Mouse (Mus musculus): ENCODE measurements around the gene Pcnt. TPM values are rescaled to one million over a fixed set of nuclear protein-coding genes. Genes with fewer than 3 reads are reported as not detected.

Pcnt gene
- polyA plus RNA-seq, 1 experiment from 2014 or later, result 11.5 TPM

DNA sequence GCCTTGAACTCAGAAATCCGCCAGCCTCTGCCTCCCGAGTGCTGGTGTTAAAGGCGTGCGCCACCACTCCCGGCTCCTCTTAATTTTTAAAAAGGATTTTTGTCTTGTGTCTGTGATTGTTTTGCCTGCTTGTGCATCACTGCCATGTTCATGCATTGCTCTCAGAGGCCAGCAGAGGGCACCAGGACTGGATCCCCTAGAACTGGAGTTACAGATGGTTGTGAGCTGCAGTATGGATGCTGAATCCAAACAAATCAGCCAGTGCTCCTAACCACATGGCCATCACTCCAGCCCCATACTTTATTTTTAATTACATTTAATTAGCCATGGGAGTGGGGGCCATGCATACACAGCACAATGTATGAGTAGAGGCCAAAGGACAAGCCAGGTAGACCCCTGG is 12.7 kb upstream of the Pcnt start:
- H3K9ac ChIP-seq, result no peak overlapping the region
- H3K36me3 ChIP-seq, result no peaks in the 10 kb centered on the region
- H3K4me3 ChIP-seq, result no peak overlapping the region
- no peak overlapping the region for H3K4me2 ChIP-seq (replicated peaks)
- 57% methylated on average over 5 of the region's 5 CpGs for WGBS
- no peak for ATAC-seq (ENCODE audit: low FRiP score, low read depth)
- H3K9me3 ChIP-seq, result 0 out of 2 replicates have a peak, but pooled peaks cover 5% of the 10 kb centered on the region
- H3K27ac ChIP-seq, result no peak overlapping the region
- H3K4me1 ChIP-seq, result no peaks in the 10 kb centered on the region
- H3K27me3 ChIP-seq (replicated peaks), result no peaks in the 10 kb centered on the region

- H3K4me2 ChIP-seq (replicated peaks), result no peak within 1 kb of the TSS
- no peaks in the 10 kb centered on the region for H3K4me1 ChIP-seq
- WGBS, result 67% methylated on average over 5 of the region's 5 CpGs
- no peak within 1 kb of the TSS for H3K27ac ChIP-seq
- no peaks in the 10 kb centered on the region for H3K27me3 ChIP-seq (replicated peaks)
- H3K4me3 ChIP-seq, result no peak within 1 kb of the TSS
- H3K9me3 ChIP-seq, result no peaks in the 10 kb centered on the region
- H3K36me3 ChIP-seq, result no peaks in the 10 kb centered on the region
- H3K9ac ChIP-seq, result no peak within 1 kb of the TSS
- no peak for ATAC-seq (ENCODE audit: low FRiP score, low read depth)
Observed at GRCm38 (mm10) chr10:76448851-76449250, 6.3 kb upstream of the Pcnt start, which contains the start of gene 2610028H24Rik. Gene 2610028H24Rik (plus strand): TSS chr10:76449081.

DNA sequence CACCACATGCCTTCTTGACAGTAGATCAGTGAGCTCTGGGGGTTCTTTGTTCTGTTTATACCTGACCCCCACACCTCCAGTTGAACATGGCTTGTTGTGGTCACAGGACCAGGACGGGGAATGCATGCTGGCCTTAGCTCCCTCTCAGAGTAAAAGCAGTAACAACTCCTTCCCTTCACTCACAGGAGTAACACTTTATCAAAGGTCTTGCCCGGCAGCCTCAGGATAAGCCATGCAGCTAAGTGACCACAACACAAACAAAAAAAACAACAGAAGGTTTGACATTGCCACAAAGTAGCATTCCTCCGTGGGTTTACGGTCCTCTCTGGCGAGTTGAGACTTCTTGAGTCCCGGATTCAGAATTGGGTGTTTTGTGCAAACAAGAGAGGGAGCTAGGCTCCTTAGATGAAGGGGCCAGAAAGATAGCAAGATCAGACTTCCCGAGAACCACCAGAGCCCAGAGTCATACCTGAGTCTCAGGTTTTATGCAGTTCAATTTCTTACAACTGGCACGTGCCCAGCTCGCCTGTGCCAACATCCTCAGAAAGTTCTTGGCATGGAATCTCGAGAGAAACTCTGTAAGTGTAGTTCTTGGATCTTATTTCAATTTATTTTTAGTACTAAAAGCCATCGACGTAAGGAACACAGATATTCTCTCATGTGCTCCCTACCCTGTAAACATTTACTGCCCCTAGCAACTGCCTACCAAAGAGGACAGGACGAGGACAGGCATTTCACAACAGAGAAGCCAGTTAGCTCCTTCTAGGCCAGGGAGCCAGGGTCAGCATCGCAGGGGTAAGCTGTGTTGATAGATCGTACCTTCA is 5.0 kb upstream of the Pcnt start:
- WGBS, result 87% methylated on average over 15 of the region's 15 CpGs
- no peak for ATAC-seq (ENCODE audit: low FRiP score, low read depth)
- Histone ChIP-seq H3K4me3 (no peak overlapping the region), H3K4me2 (replicated peaks) (no peak overlapping the region), H3K27me3 (replicated peaks) (no peaks in the 10 kb centered on the region), H3K4me1 (peaks cover 7% of the 10 kb centered on the region), H3K9me3 (no peaks in the 10 kb centered on the region), H3K9ac (no peak overlapping the region), H3K36me3 (no peaks in the 10 kb centered on the region), H3K27ac (no peak overlapping the region)

DNA sequence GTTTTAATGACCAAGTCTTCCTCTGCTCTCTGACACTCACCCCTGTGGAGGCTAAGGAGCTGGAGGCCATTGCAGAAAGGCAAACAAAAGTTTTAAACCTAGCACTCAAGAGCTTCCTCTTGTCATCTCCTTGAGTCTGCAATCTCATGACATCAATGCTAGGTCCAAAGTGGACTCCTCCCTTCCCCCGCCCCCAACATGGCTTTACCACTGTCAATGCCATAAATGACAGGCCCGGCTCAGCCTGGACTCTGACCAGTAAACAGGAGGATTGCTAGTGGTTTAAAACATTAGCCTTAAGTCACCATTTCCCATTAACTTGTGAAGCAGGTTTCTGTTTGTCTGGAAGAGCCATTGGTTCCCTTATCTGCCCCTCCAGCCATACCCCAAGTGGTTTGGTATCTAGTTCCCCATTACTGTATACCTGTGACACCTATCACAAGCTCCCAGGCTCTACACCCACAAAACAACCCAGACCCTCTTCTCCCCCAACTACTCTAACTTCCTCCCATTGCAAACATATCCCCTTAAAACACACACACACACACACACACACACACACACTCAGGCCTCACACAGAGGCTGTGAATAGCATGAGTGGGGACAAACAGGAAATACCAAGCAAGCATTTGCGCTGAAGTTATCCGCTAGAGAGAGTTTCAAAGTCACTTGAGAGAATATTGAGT is 3.6 kb upstream of the Pcnt start:
- 82% methylated on average over 4 of the region's 4 CpGs for WGBS
- Histone ChIP-seq H3K4me2 (replicated peaks) (no peak overlapping the region), H3K4me3 (no peak overlapping the region), H3K4me1 (peaks cover 12% of the 10 kb centered on the region), H3K9ac (no peak overlapping the region), H3K36me3 (no peaks in the 10 kb centered on the region), H3K9me3 (no peaks in the 10 kb centered on the region), H3K27me3 (replicated peaks) (no peaks in the 10 kb centered on the region), H3K27ac (no peak overlapping the region)
- no peak for ATAC-seq (ENCODE audit: low FRiP score, low read depth)

DNA sequence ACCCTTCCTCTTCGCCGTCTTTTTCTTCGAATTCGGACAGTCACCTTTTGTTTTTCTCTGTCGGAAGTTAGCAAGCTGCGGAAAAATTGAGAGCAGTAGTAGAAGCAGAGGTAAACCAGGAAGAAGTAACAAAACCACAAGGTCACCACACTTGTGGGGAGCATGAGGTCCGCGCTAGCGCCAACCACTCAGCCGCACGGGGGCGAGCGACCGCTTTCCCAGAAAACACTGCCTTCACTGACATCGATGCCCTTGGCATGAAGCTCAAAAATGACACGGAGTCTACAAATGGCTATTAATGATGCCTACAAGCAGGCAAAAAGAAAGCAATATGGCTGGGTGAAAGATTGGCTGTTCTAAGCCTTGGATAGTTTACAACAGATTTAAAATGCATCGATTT is 2.3 kb downstream of the Pcnt start, which contains the start of gene AC141477.1:
TSS of gene AC141477.1 (minus strand) at position 164 of the 400 bp plus-strand sequence.
- 98% methylated on average over 17 of the region's 17 CpGs for WGBS
- no peaks in the 10 kb centered on the region for H3K9me3 ChIP-seq
- H3K27ac ChIP-seq, result no peak within 1 kb of the TSS
- H3K9ac ChIP-seq, result no peak within 1 kb of the TSS
- peak within 1 kb of the TSS; percentile 70 for H3K4me2 ChIP-seq (replicated peaks)
- no peak for ATAC-seq (ENCODE audit: low FRiP score, low read depth)
- no peak within 1 kb of the TSS for H3K4me3 ChIP-seq
- H3K27me3 ChIP-seq (replicated peaks), result no peaks in the 10 kb centered on the region
- H3K4me1 ChIP-seq, result peaks cover 17% of the 10 kb centered on the region
- peaks cover 46% of the 10 kb centered on the region for H3K36me3 ChIP-seq

DNA sequence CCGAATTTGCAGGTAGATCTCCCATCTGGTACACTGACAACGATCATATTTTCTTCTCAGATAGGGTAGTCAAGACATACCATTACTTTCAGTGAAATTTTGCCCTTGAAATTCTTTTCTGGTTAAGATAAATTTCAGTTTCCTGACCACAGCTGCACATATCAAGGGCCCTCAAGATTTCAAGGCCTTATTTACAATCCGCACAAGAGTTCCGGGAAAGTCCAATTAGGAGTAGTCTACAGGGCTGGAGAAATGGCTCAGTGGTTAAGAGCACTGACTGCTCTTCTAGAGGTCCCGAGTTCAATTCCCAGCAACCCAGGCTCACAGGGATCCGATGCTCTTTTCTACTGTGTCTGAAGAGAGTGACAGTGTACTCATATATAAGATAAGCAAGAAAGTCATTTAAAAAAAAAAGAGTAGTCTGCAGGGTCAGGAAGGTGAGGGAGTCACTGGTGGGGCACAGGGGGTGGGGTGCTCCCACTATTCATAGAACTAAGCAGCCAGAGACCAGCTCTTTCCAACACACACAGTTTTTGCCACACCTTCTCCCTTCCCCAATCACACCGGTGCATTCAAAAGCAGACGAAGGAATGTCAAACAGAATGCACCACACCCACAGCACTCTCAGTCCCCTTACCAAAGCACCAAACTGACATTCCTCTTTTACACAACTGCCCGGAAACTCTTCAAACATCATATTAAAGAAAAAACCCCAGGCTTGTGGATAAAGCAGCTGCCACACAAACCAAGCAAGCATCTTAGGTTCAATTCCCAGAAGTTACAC is 3.3 kb downstream of the Pcnt start:
- Histone ChIP-seq H3K9me3 (no peaks in the 10 kb centered on the region), H3K9ac (no peak overlapping the region), H3K4me3 (no peak overlapping the region), H3K4me1 (peaks cover 17% of the 10 kb centered on the region), H3K4me2 (replicated peaks) (no peak overlapping the region), H3K36me3 (peaks cover 55% of the 10 kb centered on the region), H3K27me3 (replicated peaks) (no peaks in the 10 kb centered on the region), H3K27ac (no peak overlapping the region)
- ATAC-seq (ENCODE audit: low FRiP score, low read depth), result no peak
- 95% methylated on average over 9 of the region's 9 CpGs for WGBS

GRCm38 (mm10) chr10:76433925-76434324 is 8.7 kb downstream of the Pcnt start:
- no peak for ATAC-seq (ENCODE audit: low FRiP score, low read depth)
- Histone ChIP-seq H3K27me3 (replicated peaks) (no peaks in the 10 kb centered on the region), H3K4me1 (no peaks in the 10 kb centered on the region), H3K4me2 (replicated peaks) (no peak overlapping the region), H3K9ac (no peak overlapping the region), H3K9me3 (no peaks in the 10 kb centered on the region), H3K4me3 (no peak overlapping the region), H3K36me3 (peaks cover 90% of the 10 kb centered on the region), H3K27ac (no peak overlapping the region)
- 96% methylated on average over 11 of the region's 11 CpGs for WGBS

DNA sequence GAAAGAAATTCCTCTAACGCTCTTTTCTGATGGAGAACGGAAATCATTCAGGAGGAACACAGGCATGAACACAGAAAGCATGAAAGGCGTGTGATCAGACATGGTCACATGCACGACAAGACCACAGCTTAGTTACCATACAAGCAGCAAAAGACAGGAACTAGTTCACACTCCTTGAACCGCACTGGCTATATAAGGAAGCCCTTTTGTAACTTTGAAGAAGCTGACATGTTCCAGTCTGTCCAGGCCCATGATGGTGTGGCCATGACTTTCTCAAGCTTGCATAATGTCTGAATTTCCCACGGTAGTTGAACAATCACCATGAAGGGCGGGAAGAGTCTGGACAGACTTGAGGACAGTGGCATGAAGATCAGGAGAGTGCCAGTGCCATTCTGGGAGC is 16.9 kb downstream of the Pcnt start:
- Histone ChIP-seq H3K27me3 (replicated peaks) (no peaks in the 10 kb centered on the region), H3K27ac (no peak overlapping the region), H3K9me3 (no peaks in the 10 kb centered on the region), H3K4me3 (no peak overlapping the region), H3K4me1 (no peaks in the 10 kb centered on the region), H3K36me3 (peaks cover 88% of the 10 kb centered on the region), H3K4me2 (replicated peaks) (no peak overlapping the region), H3K9ac (no peak overlapping the region)
- ATAC-seq (ENCODE audit: low FRiP score, low read depth), result no peak
- 94% methylated on average over 7 of the region's 7 CpGs for WGBS

DNA sequence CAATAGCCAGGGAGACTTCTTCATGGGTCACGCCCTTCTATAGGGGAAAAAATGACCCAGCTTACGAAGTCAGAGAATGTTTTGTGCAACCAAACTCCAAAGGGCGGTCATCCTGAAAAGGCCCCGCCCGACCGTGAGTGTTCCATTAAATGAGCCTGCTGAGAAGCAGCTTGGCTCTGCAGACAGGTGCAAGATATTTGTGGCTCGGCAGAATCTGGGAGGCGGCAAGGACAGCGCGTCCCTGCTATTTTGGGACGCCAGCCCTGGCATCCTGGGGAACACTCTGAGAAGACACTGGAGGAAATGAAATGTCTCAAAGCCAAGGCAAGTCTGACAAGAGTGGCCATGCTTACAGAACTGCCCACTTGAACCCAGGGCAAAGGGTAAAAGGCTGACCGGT is 25.8 kb downstream of the Pcnt start:
- Histone ChIP-seq H3K9me3 (no peaks in the 10 kb centered on the region), H3K4me1 (no peaks in the 10 kb centered on the region), H3K36me3 (peaks cover 83% of the 10 kb centered on the region), H3K4me3 (no peak overlapping the region), H3K9ac (no peak overlapping the region), H3K27me3 (replicated peaks) (no peaks in the 10 kb centered on the region), H3K27ac (no peak overlapping the region), H3K4me2 (replicated peaks) (no peak overlapping the region)
- ATAC-seq (ENCODE audit: low FRiP score, low read depth), result no peak
- 92% methylated on average over 12 of the region's 12 CpGs for WGBS

GRCm38 (mm10) chr10:76408520-76408919 is 34.1 kb downstream of the Pcnt start:
- Histone ChIP-seq H3K4me1 (no peaks in the 10 kb centered on the region), H3K9me3 (no peaks in the 10 kb centered on the region), H3K4me2 (replicated peaks) (no peak overlapping the region), H3K27me3 (replicated peaks) (no peaks in the 10 kb centered on the region), H3K9ac (no peak overlapping the region), H3K4me3 (no peak overlapping the region), H3K27ac (no peak overlapping the region), H3K36me3 (peaks cover 78% of the 10 kb centered on the region)
- 94% methylated on average over 10 of the region's 10 CpGs for WGBS
- no peak for ATAC-seq (ENCODE audit: low FRiP score, low read depth)

DNA sequence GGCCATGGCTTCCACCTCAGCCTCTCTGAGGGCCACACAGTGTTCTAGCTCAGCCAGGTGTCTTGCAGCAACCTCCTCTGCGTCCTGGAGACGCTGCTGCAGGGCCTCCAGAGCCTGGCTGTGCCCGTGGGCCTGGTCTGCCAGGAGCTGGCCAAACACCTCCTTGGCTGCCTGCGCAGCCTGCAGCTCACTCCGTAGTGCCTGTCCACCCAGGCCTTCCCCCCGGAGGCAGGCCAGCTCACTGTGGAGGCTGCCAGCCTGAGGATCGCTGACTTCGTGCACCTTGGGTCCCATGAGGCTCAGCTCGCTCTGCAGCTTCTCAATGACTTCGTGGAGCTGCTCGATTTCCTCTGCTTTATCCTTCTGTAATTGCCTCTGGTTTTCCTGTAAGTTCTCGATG is 50.0 kb downstream of the Pcnt start:
- no peaks in the 10 kb centered on the region for H3K27me3 ChIP-seq (replicated peaks)
- H3K9me3 ChIP-seq, result no peaks in the 10 kb centered on the region
- ATAC-seq (ENCODE audit: low FRiP score, low read depth), result no peak
- H3K4me1 ChIP-seq, result no peaks in the 10 kb centered on the region
- H3K36me3 ChIP-seq, result peaks cover 62% of the 10 kb centered on the region
- 95% methylated on average over 12 of the region's 12 CpGs for WGBS
- H3K27ac ChIP-seq, result no peak overlapping the region
- no peak overlapping the region for H3K4me2 ChIP-seq (replicated peaks)
- H3K9ac ChIP-seq, result no peak overlapping the region
- no peak overlapping the region for H3K4me3 ChIP-seq

DNA sequence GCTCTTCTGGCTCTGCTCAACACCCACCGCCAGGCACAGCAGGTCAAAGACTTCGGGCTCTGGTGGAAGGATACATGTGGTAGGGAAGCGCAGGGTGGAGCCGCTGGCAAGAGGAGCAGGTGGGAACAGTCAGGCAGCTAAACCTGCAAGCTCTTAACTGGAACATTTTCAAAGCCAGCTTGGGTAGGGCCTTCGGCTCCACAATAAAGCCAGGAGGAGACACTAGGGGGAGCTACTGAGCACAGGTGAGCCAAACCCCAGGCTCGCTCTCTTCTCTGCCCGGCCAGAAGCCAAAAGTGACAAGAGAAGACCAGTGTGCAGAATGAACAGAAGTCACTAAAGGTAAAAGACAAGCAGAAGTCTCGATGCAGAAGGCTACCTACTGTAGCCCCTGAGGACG is 50.8 kb downstream of the Pcnt start:
- Histone ChIP-seq H3K27ac (no peak overlapping the region), H3K36me3 (peaks cover 58% of the 10 kb centered on the region), H3K9ac (no peak overlapping the region), H3K4me2 (replicated peaks) (no peak overlapping the region), H3K27me3 (replicated peaks) (no peaks in the 10 kb centered on the region), H3K4me1 (no peaks in the 10 kb centered on the region), H3K4me3 (no peak overlapping the region), H3K9me3 (no peaks in the 10 kb centered on the region)
- no peak for ATAC-seq (ENCODE audit: low FRiP score, low read depth)
- WGBS, result 84% methylated on average over 9 of the region's 9 CpGs
